Mouse (Mus musculus): ENCODE results near the gene Rock2. TPM values are rescaled to one million over a fixed set of nuclear protein-coding genes. Genes with fewer than 3 reads are reported as not detected.
"Not testable (repeated sequence)": the region's sequence is repeated elsewhere in the genome, so short reads cannot be mapped to it uniquely, and the experiment has no call there.

The Rock2 gene
- total RNA-seq, 1 experiment = 44.5 TPM

- Histone ChIP-seq H3K9ac (ENCODE audit: insufficient read depth, low read depth, low read length, poor library complexity, severe bottlenecking) (no peak overlapping the region), H3K4me1 (ENCODE audit: control insufficient read depth in 2 of 2, insufficient read depth in 2 of 2, low read length in 2 of 2, poor library complexity in 1 of 2) (no peaks in the 10 kb centered on the region), H3K27ac (ENCODE audit: insufficient read depth, low read depth, low read length, poor library complexity, severe bottlenecking) (no peak overlapping the region), H3K36me3 (ENCODE audit: control insufficient read depth, insufficient read depth, low read length, poor library complexity, severe bottlenecking) (no peaks in the 10 kb centered on the region), H3K9me3 (ENCODE audit: control insufficient read depth, insufficient read depth, low read depth, low read length) (no peaks in the 10 kb centered on the region), H3K4me3 (ENCODE audit: insufficient read depth in 1 of 2, low read depth in 1 of 2, low read length in 2 of 2, poor library complexity in 1 of 2, severe bottlenecking in 1 of 2) (no peak overlapping the region)
- DNase-seq (ENCODE audit: low read depth, low spot score) = no peak
- TF ChIP-seq ZNF384 (IDR thresholded peaks at IDR 0.05; ENCODE audit: low read depth, low read length) (no peak), HCFC1 (IDR thresholded peaks at IDR 0.05; ENCODE audit: borderline replicate concordance, insufficient read depth, low read length) (no peak), ZC3H11A (IDR thresholded peaks at IDR 0.05; ENCODE audit: borderline replicate concordance, low read depth, low read length) (no peak), CHD2 (IDR thresholded peaks at IDR 0.05; ENCODE audit: low read depth, low read length) (no peak), MAFK (IDR thresholded peaks at IDR 0.05; ENCODE audit: insufficient read depth, low read depth, low read length) (no peak)
- in situ Hi-C loops (cut with MboI; ENCODE audit: low sequenced_read_pairs in 2 of 2, unreplicated experiment in 2 of 2) = loop anchor here in 1 of 2 experiments (25.0 kb wide), 1 partner anchor 303 kb away; no protein-coding TSS in a partner anchor
These were observed 121.0 kb downstream of the Rock2 start for GRCm38 (mm10) chr12:17015711-17016110.

DNA sequence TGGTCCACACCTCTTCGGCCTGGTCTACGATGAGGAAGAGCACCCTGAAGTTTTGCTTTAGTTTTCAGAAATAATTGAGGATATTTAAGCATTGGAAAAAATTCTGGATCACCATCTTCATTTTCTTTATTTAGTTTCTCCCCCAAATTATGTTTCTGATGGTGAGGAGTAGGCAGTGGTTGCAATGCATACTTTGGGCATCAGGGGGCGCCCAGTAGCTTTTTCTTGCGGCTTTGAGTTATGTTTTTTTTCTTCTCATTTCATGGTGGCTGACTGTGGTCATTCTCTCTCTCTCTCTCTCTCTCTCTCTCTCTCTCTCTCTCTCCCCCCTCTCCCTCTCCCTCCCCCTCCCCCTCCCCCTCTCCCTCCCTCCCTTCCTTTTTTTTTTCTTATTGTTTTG, 123.8 kb downstream of the Rock2 start:
- Histone ChIP-seq H3K4me3 (ENCODE audit: insufficient read depth in 1 of 2, low read depth in 1 of 2, low read length in 2 of 2, poor library complexity in 1 of 2, severe bottlenecking in 1 of 2) (no peak overlapping the region), H3K9me3 (ENCODE audit: control insufficient read depth, insufficient read depth, low read depth, low read length) (no peaks in the 10 kb centered on the region), H3K9ac (ENCODE audit: insufficient read depth, low read depth, low read length, poor library complexity, severe bottlenecking) (no peak overlapping the region), H3K4me1 (ENCODE audit: control insufficient read depth in 2 of 2, insufficient read depth in 2 of 2, low read length in 2 of 2, poor library complexity in 1 of 2) (no peaks in the 10 kb centered on the region), H3K36me3 (ENCODE audit: control insufficient read depth, insufficient read depth, low read length, poor library complexity, severe bottlenecking) (no peaks in the 10 kb centered on the region), H3K27ac (ENCODE audit: insufficient read depth, low read depth, low read length, poor library complexity, severe bottlenecking) (no peak overlapping the region)
- DNase-seq (ENCODE audit: low read depth, low spot score) = no peak
- TF ChIP-seq ZNF384 (IDR thresholded peaks at IDR 0.05; ENCODE audit: low read depth, low read length) (no peak), HCFC1 (IDR thresholded peaks at IDR 0.05; ENCODE audit: borderline replicate concordance, insufficient read depth, low read length) (no peak), CHD2 (IDR thresholded peaks at IDR 0.05; ENCODE audit: low read depth, low read length) (no peak), MAFK (IDR thresholded peaks at IDR 0.05; ENCODE audit: insufficient read depth, low read depth, low read length) (no peak), ZC3H11A (IDR thresholded peaks at IDR 0.05; ENCODE audit: borderline replicate concordance, low read depth, low read length) (no peak)
- in situ Hi-C loops (cut with MboI; ENCODE audit: low sequenced_read_pairs in 2 of 2, unreplicated experiment in 2 of 2) = loop anchor here in 1 of 2 experiments (25.0 kb wide), 1 partner anchor 306 kb away; no protein-coding TSS in a partner anchor

GRCm38 (mm10) chr12:17021125-17021524, 126.4 kb downstream of the Rock2 start:
- in situ Hi-C loops (cut with MboI; ENCODE audit: low sequenced_read_pairs in 2 of 2, unreplicated experiment in 2 of 2) = loop anchor here in 1 of 2 experiments (25.0 kb wide), 1 partner anchor 309 kb away; no protein-coding TSS in a partner anchor
- not testable (repeated sequence) for H3K4me1 ChIP-seq (ENCODE audit: control insufficient read depth in 2 of 2, insufficient read depth in 2 of 2, low read length in 2 of 2, poor library complexity in 1 of 2); H3K9me3 ChIP-seq (ENCODE audit: control insufficient read depth, insufficient read depth, low read depth, low read length); H3K4me3 ChIP-seq (ENCODE audit: insufficient read depth in 1 of 2, low read depth in 1 of 2, low read length in 2 of 2, poor library complexity in 1 of 2, severe bottlenecking in 1 of 2); H3K27ac ChIP-seq (ENCODE audit: insufficient read depth, low read depth, low read length, poor library complexity, severe bottlenecking); DNase-seq (ENCODE audit: low read depth, low spot score); H3K36me3 ChIP-seq (ENCODE audit: control insufficient read depth, insufficient read depth, low read length, poor library complexity, severe bottlenecking); H3K9ac ChIP-seq (ENCODE audit: insufficient read depth, low read depth, low read length, poor library complexity, severe bottlenecking)

DNA sequence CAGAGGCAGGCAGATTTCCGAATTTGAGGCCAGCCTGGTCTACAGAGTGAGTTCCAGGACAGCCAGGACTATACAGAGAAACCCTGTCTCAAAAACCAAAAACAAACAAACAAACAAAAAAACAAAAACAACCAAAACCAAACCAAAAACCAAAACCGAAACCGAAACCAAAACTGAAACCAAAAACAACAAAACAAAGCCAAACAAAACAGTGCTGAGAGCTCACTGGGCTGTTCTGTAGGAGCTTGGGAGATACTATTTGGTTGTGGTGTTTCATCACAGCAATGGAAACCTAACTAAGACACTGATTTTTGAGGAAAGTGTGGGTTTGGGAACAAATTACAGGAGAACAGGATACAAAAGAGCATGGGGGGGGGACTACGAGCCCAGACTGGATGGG, 127.5 kb downstream of the Rock2 start:
- Histone ChIP-seq H3K9me3 (ENCODE audit: control insufficient read depth, insufficient read depth, low read depth, low read length) (no peaks in the 10 kb centered on the region), H3K9ac (ENCODE audit: insufficient read depth, low read depth, low read length, poor library complexity, severe bottlenecking) (no peak overlapping the region), H3K36me3 (ENCODE audit: control insufficient read depth, insufficient read depth, low read length, poor library complexity, severe bottlenecking) (no peaks in the 10 kb centered on the region), H3K27ac (ENCODE audit: insufficient read depth, low read depth, low read length, poor library complexity, severe bottlenecking) (no peak overlapping the region), H3K4me1 (ENCODE audit: control insufficient read depth in 2 of 2, insufficient read depth in 2 of 2, low read length in 2 of 2, poor library complexity in 1 of 2) (no peaks in the 10 kb centered on the region), H3K4me3 (ENCODE audit: insufficient read depth in 1 of 2, low read depth in 1 of 2, low read length in 2 of 2, poor library complexity in 1 of 2, severe bottlenecking in 1 of 2) (no peak overlapping the region)
- in situ Hi-C loops (cut with MboI; ENCODE audit: low sequenced_read_pairs in 2 of 2, unreplicated experiment in 2 of 2) = loop anchor here in 1 of 2 experiments (25.0 kb wide), 1 partner anchor 310 kb away; no protein-coding TSS in a partner anchor
- DNase-seq (ENCODE audit: low read depth, low spot score) = no peak
- no peak for TF ChIP-seq ZNF384 (IDR thresholded peaks at IDR 0.05; ENCODE audit: low read depth, low read length)
- no peak for TF ChIP-seq MAFK (IDR thresholded peaks at IDR 0.05; ENCODE audit: insufficient read depth, low read depth, low read length)
- no peak for TF ChIP-seq ZC3H11A (IDR thresholded peaks at IDR 0.05; ENCODE audit: borderline replicate concordance, low read depth, low read length)
- no peak for TF ChIP-seq CHD2 (IDR thresholded peaks at IDR 0.05; ENCODE audit: low read depth, low read length)
- no peak for TF ChIP-seq HCFC1 (IDR thresholded peaks at IDR 0.05; ENCODE audit: borderline replicate concordance, insufficient read depth, low read length)

DNA sequence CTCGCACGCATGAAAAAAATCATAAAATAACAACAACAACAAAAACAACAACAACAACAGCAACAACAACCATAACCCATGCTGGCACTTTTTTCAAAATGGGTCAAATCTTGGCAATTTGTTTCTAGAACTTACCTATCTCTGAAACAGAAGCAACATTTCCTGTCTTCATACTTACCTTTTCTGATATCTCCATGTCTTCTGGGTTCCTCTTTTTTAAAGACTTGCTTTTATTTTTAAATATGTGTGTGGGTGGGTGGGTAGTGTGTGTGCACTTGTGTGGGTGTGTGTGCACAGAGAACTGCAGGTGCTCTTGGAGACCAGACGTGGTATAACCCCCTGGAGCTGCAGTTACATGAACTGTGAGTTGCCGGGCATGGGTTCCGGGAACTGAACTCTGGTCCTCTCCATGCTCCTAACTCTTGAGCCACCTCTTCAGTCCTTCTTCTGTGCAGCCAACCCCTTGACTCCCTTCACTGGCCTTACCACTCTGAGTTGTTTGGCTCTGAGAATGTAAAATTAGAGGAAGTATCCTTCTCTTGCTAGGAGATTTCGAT, 129.9 kb downstream of the Rock2 start:
- no peaks in the 10 kb centered on the region for H3K4me1 ChIP-seq (ENCODE audit: control insufficient read depth in 2 of 2, insufficient read depth in 2 of 2, low read length in 2 of 2, poor library complexity in 1 of 2)
- no peak overlapping the region for H3K4me3 ChIP-seq (ENCODE audit: insufficient read depth in 1 of 2, low read depth in 1 of 2, low read length in 2 of 2, poor library complexity in 1 of 2, severe bottlenecking in 1 of 2)
- H3K9me3 ChIP-seq (ENCODE audit: control insufficient read depth, insufficient read depth, low read depth, low read length) = no peaks in the 10 kb centered on the region
- H3K36me3 ChIP-seq (ENCODE audit: control insufficient read depth, insufficient read depth, low read length, poor library complexity, severe bottlenecking) = no peaks in the 10 kb centered on the region
- no peak overlapping the region for H3K9ac ChIP-seq (ENCODE audit: insufficient read depth, low read depth, low read length, poor library complexity, severe bottlenecking)
- in situ Hi-C loops (cut with MboI; ENCODE audit: low sequenced_read_pairs in 2 of 2, unreplicated experiment in 2 of 2) = loop anchor here (25.0 kb wide), 2 partner anchors 188 to 312 kb away; no protein-coding TSS in a partner anchor
- DNase-seq (ENCODE audit: low read depth, low spot score) = no peak
- TF ChIP-seq CHD2 (IDR thresholded peaks at IDR 0.05; ENCODE audit: low read depth, low read length) (no peak), ZNF384 (IDR thresholded peaks at IDR 0.05; ENCODE audit: low read depth, low read length) (no peak), ZC3H11A (IDR thresholded peaks at IDR 0.05; ENCODE audit: borderline replicate concordance, low read depth, low read length) (no peak), HCFC1 (IDR thresholded peaks at IDR 0.05; ENCODE audit: borderline replicate concordance, insufficient read depth, low read length) (no peak), MAFK (IDR thresholded peaks at IDR 0.05; ENCODE audit: insufficient read depth, low read depth, low read length) (no peak)
- H3K27ac ChIP-seq (ENCODE audit: insufficient read depth, low read depth, low read length, poor library complexity, severe bottlenecking) = no peak overlapping the region

Data from ES-E14 (cell line).